Mouse (Mus musculus) lung, embryonic 16.5 days (tissue): ENCODE data around the gene Pcbp2. TPM values are rescaled to one million over a fixed set of nuclear protein-coding genes. Genes with fewer than 3 reads are reported as not detected.

Experiments
- ATAC-seq: fragments of 200-750 bp; cut with Nextera tagmentation; 2 replicates; pipeline ENCODE4 v1.8.0; 2017; ENCODE audit warnings: low read depth, mild to moderate bottlenecking, moderate library complexity
- H3K27ac ChIP-seq: fragments of 300-500 bp; sonication (generic); 2 replicates; pipeline ENCODE4 v1.5.1; 2014; ENCODE audit warnings: mild to moderate bottlenecking, control low read depth, low read length
- H3K27me3 ChIP-seq: fragments of 300-500 bp; sonication (generic); 2 replicates; pipeline ENCODE4 v1.6.1; 2014; ENCODE audit warnings: low read depth, low read length, mixed read lengths; ENCODE audit not compliant: control insufficient read depth, insufficient read depth
- H3K36me3 ChIP-seq: fragments of 300-500 bp; sonication (generic); 2 replicates; pipeline ENCODE4 v1.6.1; 2014; ENCODE audit warnings: low read length; ENCODE audit not compliant: control insufficient read depth, insufficient read depth
- H3K4me1 ChIP-seq: fragments of 300-500 bp; sonication (generic); replicated peaks from 2 replicates; pipeline ENCODE4 v1.6.1; 2014; ENCODE audit warnings: low read length, mixed read lengths; ENCODE audit not compliant: control insufficient read depth, insufficient read depth
- H3K4me2 ChIP-seq: fragments of 300-500 bp; sonication (generic); 2 replicates; pipeline ENCODE4 v1.6.1; 2014; ENCODE audit warnings: low read depth, low read length, control low read depth
- H3K4me3 ChIP-seq: fragments of 300-500 bp; sonication (generic); 2 replicates; pipeline ENCODE4 v1.5.1; 2014; ENCODE audit warnings: mild to moderate bottlenecking, low read length, control low read depth
- H3K9ac ChIP-seq: fragments of 300-500 bp; sonication (generic); 2 replicates; pipeline ENCODE4 v1.6.1; 2014; ENCODE audit warnings: low read length, control low read depth
- H3K9me3 ChIP-seq: fragments of 300-500 bp; sonication (generic); 2 replicates; pipeline ENCODE4 v1.6.1; 2016; ENCODE audit warnings: low read length; ENCODE audit not compliant: control insufficient read depth
- WGBS: fragments of 180-500 bp; shearing (Covaris S2); extraction: QIAGEN DNeasy Blood & Tissue Kit; methylation state at CpG from one replicate; pipeline ENCODE4 v1.1.7; 2014; 5-methylcytosine and 5-hydroxymethylcytosine counted together
- polyA plus RNA-seq: library from polyadenylated mRNA; unstranded; fragments of >200 nt; fragmentation: Nextera tagmentation; extraction: Ambion mirVana; gene quantifications from 2 replicates; pipeline ENCODE4 v1.2.1, GENCODE M21; 2015

The Pcbp2 gene
- polyA plus RNA-seq, 1 experiment from 2014 or later, result 199 TPM

GRCm38 (mm10) chr15:102515791-102516190 is 45.5 kb downstream of the Pcbp2 start:
- peak overlapping the region; percentile 64 for H3K9ac ChIP-seq
- no peaks in the 10 kb centered on the region for H3K9me3 ChIP-seq
- 42% methylated on average over 4 of the region's 4 CpGs for WGBS
- peaks cover 26% of the 10 kb centered on the region for H3K4me1 ChIP-seq
- no peaks in the 10 kb centered on the region for H3K36me3 ChIP-seq
- no peak for ATAC-seq
- H3K27ac ChIP-seq, result peak overlapping the region; percentile 33; the same call in 1 of the 2 replicates
- H3K4me2 ChIP-seq, result peak overlapping the region; percentile 89
- peak overlapping the region; percentile 60 for H3K4me3 ChIP-seq
- no peaks in the 10 kb centered on the region for H3K27me3 ChIP-seq

GRCm38 (mm10) chr15:102516293-102516692 is 46.0 kb downstream of the Pcbp2 start:
- no peaks in the 10 kb centered on the region for H3K36me3 ChIP-seq
- 1% methylated on average over 12 of the region's 12 CpGs for WGBS
- H3K27me3 ChIP-seq, result no peaks in the 10 kb centered on the region
- peak overlapping the region; percentile 60 for H3K4me3 ChIP-seq
- H3K9ac ChIP-seq, result peak overlapping the region; percentile 64
- no peak for ATAC-seq
- peaks cover 21% of the 10 kb centered on the region for H3K4me1 ChIP-seq
- H3K9me3 ChIP-seq, result no peaks in the 10 kb centered on the region
- H3K4me2 ChIP-seq, result peak overlapping the region; percentile 89
- H3K27ac ChIP-seq, result peak overlapping the region; percentile 83

DNA sequence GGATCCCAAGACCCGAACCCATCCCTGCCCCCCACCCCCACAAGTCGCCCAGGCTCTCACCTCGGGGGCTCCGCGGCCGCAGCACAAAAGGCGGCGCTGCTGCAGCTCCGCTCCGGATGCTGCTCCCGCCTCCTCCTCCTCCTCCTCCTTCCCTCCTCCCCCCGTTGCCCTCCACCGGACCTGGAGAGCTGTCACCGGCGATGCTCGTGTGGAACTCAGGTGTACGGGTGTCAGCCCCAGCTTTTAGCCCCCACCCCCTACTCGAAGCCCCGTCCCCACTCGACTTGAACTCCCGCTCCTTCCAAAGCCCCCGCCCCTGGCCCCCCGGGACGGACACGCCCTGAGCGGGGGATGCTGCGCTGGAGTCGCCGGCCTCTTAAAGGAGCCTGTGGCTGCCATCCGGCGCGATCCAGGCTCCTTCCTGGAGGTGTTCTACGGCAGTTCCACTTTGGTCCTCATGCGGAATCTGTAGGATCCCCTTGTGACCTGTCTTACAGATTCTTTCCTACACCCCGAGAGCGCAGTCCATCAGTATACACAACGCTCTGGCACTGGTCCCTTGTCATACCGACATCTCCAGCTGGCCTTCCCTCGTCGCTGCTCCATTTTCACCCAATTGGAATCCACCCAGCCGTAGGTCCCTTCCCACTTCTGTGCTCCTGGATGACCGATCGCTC is 46.5 kb downstream of the Pcbp2 start, which contains the start of gene Map3k12:
TSS of gene Map3k12 (minus strand) at position 337 of the 677 bp plus-strand sequence.
- Histone ChIP-seq H3K4me2 (peak within 1 kb of the TSS; percentile 89), H3K36me3 (no peaks in the 10 kb centered on the region), H3K9ac (peak within 1 kb of the TSS; percentile 64), H3K27me3 (no peaks in the 10 kb centered on the region), H3K27ac (peak within 1 kb of the TSS; percentile 83), H3K4me1 (peaks cover 17% of the 10 kb centered on the region), H3K4me3 (peak within 1 kb of the TSS; percentile 60), H3K9me3 (no peaks in the 10 kb centered on the region)
- WGBS, result under 1% methylated on average over 43 of the region's 43 CpGs
- no peak; the same call in 1 of the 2 replicates for ATAC-seq

DNA sequence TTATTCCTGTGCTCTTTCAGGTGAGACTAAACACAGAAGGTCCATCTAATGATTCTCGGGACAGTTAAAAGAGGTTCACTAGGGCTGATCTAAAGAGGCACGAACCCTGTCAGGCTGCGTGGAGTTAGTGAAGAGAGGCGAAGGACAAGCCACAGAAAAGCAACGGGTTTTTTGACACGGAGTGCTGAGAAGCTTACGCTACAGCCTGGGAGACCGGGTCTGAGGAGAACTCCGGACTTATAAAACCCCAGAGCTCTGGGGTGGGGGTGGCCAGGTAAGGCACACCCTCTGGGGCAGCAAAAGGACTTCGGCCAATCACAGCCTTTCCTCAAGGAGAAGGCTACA is 47.3 kb downstream of the Pcbp2 start:
- Histone ChIP-seq H3K9me3 (no peaks in the 10 kb centered on the region), H3K36me3 (peaks cover 6% of the 10 kb centered on the region; the same call in 1 of the 2 replicates), H3K4me1 (peaks cover 14% of the 10 kb centered on the region), H3K9ac (peak overlapping the region; percentile 64), H3K27ac (peak overlapping the region; percentile 83), H3K4me2 (peak overlapping the region; percentile 89), H3K4me3 (peak overlapping the region; percentile 60), H3K27me3 (no peaks in the 10 kb centered on the region)
- 0% methylated on average over 10 of the region's 10 CpGs for WGBS
- no peak for ATAC-seq

- under 1% methylated on average over 60 of the region's 60 CpGs for WGBS
- Histone ChIP-seq H3K4me2 (peak within 1 kb of the TSS; percentile 89), H3K27ac (peak within 1 kb of the TSS; percentile 99), H3K36me3 (peaks cover 6% of the 10 kb centered on the region; the same call in 1 of the 2 replicates), H3K4me1 (peaks cover 14% of the 10 kb centered on the region), H3K27me3 (no peaks in the 10 kb centered on the region), H3K9ac (peak within 1 kb of the TSS; percentile 92), H3K9me3 (no peaks in the 10 kb centered on the region), H3K4me3 (peak within 1 kb of the TSS; percentile 60)
- peak; percentile 92 for ATAC-seq
These were observed 47.9 kb downstream of the Pcbp2 start, which contains the start of gene Tarbp2 for GRCm38 (mm10) chr15:102517976-102518858. Tarbp2 (plus strand) TSS chr15:102518192.

DNA sequence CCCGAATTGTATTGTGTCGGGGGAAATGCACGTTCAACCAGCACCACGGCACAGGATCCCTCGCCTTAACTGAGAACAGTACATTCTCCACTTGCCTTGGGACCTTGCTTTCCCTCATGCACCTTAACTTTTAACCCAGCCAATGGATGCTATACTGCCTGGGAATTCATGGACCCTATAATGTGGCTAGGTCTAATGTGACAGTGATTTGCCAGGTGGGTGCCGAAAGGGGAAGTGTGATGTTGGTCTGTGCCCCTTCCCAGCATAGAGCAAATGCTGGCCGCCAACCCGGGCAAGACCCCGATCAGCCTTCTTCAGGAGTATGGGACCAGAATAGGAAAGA is 48.5 kb downstream of the Pcbp2 start:
- Histone ChIP-seq H3K36me3 (peaks cover 10% of the 10 kb centered on the region; the same call in 1 of the 2 replicates), H3K4me3 (peak overlapping the region; percentile 60), H3K4me1 (peaks cover 14% of the 10 kb centered on the region), H3K9ac (peak overlapping the region; percentile 92), H3K27ac (peak overlapping the region; percentile 99), H3K27me3 (no peaks in the 10 kb centered on the region), H3K9me3 (no peaks in the 10 kb centered on the region), H3K4me2 (peak overlapping the region; percentile 82)
- no peak for ATAC-seq
- 8% methylated on average over 9 of the region's 9 CpGs for WGBS

DNA sequence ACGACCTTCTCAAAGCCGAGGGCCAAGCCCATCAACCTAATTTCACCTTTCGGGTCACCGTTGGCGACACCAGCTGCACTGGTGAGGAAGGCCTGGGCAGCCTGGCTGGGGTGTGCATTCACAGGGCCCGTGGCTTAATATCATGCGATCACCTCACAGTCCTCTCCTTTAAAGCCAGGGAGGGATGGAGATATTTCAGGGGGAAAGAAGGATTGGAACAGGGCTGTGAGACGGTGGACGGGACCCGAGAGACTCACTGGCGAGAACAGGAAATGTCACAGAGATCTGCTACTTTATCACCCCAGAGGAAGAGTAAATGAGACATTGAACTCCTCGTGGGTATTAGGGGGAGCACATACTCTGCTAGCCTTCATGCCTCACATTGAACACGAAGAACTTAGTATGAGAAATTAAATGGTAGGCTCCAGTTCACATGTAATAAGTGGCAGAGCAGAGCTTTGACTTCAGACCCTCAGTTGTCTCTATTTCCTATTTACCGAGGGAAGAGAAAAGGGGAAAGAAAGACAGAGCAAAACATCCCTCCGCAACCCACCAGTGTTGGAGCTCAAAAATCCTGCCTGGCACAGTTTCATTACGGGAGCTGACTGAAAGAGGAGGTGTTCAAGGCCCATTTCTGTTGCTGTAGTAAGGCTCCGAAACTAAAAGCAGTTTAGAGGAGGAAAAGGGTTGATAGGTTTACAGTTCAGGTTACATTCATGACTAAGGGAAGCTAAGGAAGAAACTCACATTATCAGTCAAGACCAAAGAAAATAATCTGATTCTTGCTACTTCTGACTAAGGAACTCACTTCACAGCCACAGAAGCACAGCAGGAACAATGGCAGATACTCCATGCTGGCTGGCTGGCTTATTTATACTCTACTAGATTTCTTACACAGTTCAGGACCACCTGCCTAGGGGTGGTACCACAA is 49.1 kb downstream of the Pcbp2 start:
- no peaks in the 10 kb centered on the region for H3K27me3 ChIP-seq
- peak overlapping the region; percentile 99; the same call in 1 of the 2 replicates for H3K27ac ChIP-seq
- H3K9ac ChIP-seq, result peak overlapping the region; percentile 92
- no peak for ATAC-seq
- H3K4me2 ChIP-seq, result peak overlapping the region; percentile 82
- H3K36me3 ChIP-seq, result peaks cover 15% of the 10 kb centered on the region; the same call in 1 of the 2 replicates
- peaks cover 14% of the 10 kb centered on the region for H3K4me1 ChIP-seq
- no peaks in the 10 kb centered on the region for H3K9me3 ChIP-seq
- WGBS, result 51% methylated on average over 15 of the region's 17 CpGs
- H3K4me3 ChIP-seq, result peak overlapping the region; percentile 60

DNA sequence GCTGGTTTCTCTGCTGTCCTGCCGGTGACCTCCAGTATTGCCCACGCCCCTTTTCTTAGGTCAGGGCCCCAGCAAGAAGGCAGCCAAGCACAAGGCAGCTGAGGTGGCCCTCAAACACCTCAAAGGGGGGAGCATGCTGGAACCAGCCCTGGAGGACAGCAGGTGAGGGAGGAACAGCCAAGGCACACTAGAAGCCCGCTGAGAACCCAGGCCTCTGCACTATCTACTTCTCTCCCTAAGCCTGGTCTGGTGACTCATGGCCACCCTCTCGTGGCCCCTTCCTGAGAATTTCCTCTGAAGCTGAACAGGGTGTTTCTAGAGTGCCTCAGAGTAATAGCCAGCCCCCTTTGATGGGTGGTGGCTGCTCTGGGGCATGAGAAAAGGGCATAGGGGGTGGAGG is 50.1 kb downstream of the Pcbp2 start:
- Histone ChIP-seq H3K9me3 (no peaks in the 10 kb centered on the region), H3K4me3 (no peak overlapping the region), H3K4me2 (no peak overlapping the region), H3K9ac (no peak overlapping the region), H3K27ac (no peak overlapping the region), H3K36me3 (peaks cover 16% of the 10 kb centered on the region; the same call in 1 of the 2 replicates), H3K4me1 (peaks cover 14% of the 10 kb centered on the region), H3K27me3 (no peaks in the 10 kb centered on the region)
- WGBS, result 67% methylated on average over 4 of the region's 4 CpGs
- ATAC-seq, result no peak
